Mouse (Mus musculus) activated CD4-positive, CD25-positive, alpha-beta regulatory T cell, adult 9 weeks (primary cell): Measurements from ENCODE around the gene Ankdd1b. TPM values are rescaled to one million over a fixed set of nuclear protein-coding genes. Genes with fewer than 3 reads are reported as not detected.

Experiments used
- polyA plus RNA-seq: library from polyadenylated mRNA; unstranded; fragments of 100-300 nt; shearing (Covaris generic); gene quantifications from one replicate; pipeline ENCODE4 v1.2.1, GENCODE M21; 2017

The Ankdd1b gene
- not detected for polyA plus RNA-seq

DNA sequence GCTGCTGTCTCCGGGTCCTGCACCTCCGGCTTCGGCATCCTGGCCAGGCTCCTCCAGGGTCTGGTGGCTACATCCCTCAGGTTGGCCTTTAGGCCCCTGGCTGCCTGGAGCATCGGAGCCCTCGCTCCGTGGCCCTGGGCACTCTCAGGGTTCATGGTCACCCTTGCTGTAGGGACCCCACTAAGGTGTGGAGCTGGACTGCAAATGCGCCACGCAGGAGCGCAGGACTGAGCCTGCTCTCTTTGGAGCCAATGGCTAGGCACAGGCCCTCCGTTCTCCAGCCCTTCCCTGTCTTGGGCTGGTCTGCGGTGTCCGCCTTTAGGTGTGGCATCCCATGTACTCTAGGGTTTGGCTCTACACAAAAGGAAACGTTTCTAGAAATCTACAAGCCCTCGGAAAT lies at the start of gene Ankdd1b:
Ankdd1b (minus strand) TSS at position 242 of the 400 bp plus-strand sequence.

DNA sequence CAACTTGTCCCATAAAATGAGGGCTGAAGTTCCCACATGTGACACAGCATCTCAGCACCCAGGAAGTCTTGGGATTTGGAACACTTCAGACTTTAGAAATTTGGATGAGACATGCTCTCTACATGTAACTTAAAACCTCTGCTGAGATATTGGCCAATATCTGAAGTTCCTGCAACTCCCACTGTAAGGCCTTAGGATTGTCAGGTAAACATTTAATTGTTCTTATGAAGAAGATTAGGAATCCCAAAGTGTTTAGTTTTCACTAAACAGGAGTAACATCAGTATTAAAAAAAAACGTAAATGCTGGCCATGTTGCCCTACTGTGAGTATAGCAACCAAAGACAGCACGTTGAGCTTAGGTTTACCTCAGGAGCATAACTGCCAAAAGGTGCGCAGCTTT lies 19.4 kb upstream of the Ankdd1b start, which contains the start of gene Gm17622:
Gm17622 (plus strand) TSS at position 301 of the 400 bp plus-strand sequence.

DNA sequence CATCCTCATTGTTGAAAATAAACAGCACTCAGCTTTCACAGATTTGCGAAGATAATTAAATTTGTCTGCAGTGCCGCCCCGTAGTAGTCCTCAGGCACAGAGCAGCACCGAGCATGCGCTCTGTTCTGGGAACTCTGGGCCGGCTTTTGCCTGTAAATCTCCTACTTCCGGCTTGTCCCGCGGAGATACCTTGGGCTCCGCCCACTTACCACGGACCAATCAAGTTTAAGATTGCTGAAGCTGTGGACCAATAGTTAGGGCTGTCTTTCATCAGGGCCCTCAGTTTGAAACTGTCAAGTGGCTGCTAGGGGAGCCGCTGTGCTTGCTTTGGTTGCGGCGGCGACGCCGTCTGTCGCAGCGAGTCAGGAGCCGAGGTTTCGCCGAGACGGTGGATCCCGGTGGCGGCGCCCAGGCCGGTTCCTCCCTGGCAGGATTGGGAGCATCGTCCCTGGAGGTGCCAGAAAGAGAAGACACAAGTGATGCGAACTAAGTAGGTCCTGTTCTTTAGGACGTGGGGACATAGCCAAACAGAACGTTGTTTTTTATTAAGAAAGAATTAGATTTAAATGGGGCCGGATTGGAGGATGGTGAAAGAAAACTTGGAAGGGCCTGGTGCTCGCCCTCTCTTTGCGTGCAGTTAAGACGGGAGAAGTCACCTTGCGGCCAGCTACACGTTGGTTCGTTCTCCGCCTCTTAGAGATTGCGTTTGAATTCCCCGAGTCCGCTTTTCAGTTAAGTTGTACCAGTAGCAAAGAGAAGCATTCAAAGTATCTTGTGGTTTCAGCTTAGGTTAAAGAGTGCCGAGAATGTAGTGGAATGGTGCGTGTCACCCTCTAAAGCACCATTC lies 82.7 kb downstream of the Ankdd1b start, which contains the start of gene Poc5:
Poc5 (plus strand) TSS at position 253 of the 847 bp plus-strand sequence.

Other genes with a start within 250 kb of the Ankdd1b start
- gene Poc5, start 82.9 kb downstream of the Ankdd1b start, polyA plus RNA-seq: 23.7 TPM
- not detected for gene Gm17622, start 19.5 kb upstream of the Ankdd1b start, polyA plus RNA-seq
- gene Polk, start 71.4 kb upstream of the Ankdd1b start, polyA plus RNA-seq: 27.9 TPM
- 9.0 TPM for gene Col4a3bp, start 71.4 kb upstream of the Ankdd1b start, polyA plus RNA-seq
- 99.6 TPM for gene Hmgcr, start 199.7 kb upstream of the Ankdd1b start, polyA plus RNA-seq